Mouse (Mus musculus): ENCODE results near the gene 6030458C11Rik. TPM values are rescaled to one million over a fixed set of nuclear protein-coding genes. Genes with fewer than 3 reads are reported as not detected.

The 6030458C11Rik gene
- polyA plus RNA-seq, 1 experiment from 2014 or later, result 25.5 TPM

Small RNA genes lying within 50 kb of the gene (microRNA-seq; reads per million reads assigned to microRNA genes)
- not detected for gene Gm47288

Other genes starting within 250 kb of the 6030458C11Rik start
- gene Pdzd2, start 84.7 kb downstream of the 6030458C11Rik start, polyA plus RNA-seq (2015; fragmentation: Nextera tagmentation; extraction: Ambion mirVana), result 19.2 and 21.1 TPM in 2 replicates
- gene Drosha, start 166 bp upstream of the 6030458C11Rik start, polyA plus RNA-seq (2015; fragmentation: Nextera tagmentation; extraction: Ambion mirVana), result 22.8 and 25.4 TPM in 2 replicates

Measured in heart, embryonic 16.5 days (tissue).